Mouse (Mus musculus) lung, adult 10 weeks (tissue): ENCODE results near the gene Etnk1. TPM values are rescaled to one million over a fixed set of nuclear protein-coding genes. Genes with fewer than 3 reads are reported as not detected.

Source experiments
- polyA plus RNA-seq: library from polyadenylated mRNA; stranded (reverse); fragments of 350-450 nt; fragmentation: Illumina TruSeq; extraction: RNeasy Lipid Tissue Mini Kit (QIAGEN cat#74804); gene quantifications from one replicate; pipeline ENCODE4 v1.2.3, GENCODE M21; 2014; ENCODE audit warnings: low read depth, low replicate concordance; ENCODE audit not compliant: insufficient read depth

Gene Etnk1
- polyA plus RNA-seq = 28.5 TPM

GRCm38 (mm10) chr6:143166452-143167357 lies at the start of gene Etnk1:
Etnk1 (plus strand) TSS chr6:143167221.

Other genes starting within 250 kb of the Etnk1 start
- 0.96 TPM for gene St8sia1, start 202.8 kb upstream of the Etnk1 start, polyA plus RNA-seq
- gene C2cd5, start 67.1 kb upstream of the Etnk1 start, polyA plus RNA-seq = 6.6 TPM